8 mouse cellular contexts compared by ENCODE assay signal in the genomic region with DNA sequence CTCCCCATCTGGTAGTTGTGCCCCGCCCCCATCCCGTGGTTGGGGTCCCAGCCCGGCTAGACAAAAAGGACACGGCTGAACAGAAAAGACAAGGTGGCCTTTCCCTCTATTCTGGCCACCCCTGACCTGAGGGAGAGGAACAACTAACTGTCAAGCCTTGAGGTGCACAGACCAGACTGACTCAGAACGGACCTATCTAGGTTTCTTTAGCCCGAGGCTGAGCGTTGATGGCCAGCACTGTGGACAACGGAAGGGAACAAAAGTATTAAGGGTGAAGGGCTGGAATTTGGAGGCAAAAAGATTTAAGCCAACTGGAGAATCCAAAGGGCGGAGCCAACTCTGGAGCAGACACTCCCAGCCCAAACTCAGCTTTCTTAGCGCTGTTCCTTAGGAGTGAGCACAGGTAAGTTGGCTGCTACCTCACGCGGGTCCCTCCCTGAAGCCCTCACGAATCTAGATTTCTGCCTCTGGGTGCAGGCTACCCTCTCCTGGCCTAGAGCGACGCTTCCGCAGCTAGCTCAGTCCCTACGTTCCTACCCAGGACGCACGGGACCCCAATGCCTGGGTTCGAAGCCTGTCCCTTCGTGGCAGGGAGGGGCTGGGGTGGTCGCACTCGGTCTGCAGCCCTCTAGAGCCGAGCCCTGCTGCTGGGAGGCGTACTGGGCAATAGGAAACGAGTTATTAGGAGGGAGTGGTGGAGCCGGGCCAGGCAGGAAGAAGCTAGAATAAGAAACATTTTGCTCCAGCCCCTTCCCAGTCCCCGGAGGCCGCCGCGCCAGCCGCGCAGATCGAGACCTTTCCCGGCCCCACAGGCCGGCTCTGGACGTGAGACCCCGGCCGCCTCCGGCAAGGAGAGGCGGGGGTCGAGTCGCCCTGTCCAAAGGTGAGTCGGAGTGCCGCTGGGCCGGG. TPM values are rescaled to one million over a fixed set of nuclear protein-coding genes. Genes with fewer than 3 reads are reported as not detected.
A peak's percentile ranks its signal among the peaks of the same experiment; 100 is the strongest.
DNase-seq lines count a peak whose midpoint lies in the region; ATAC-seq and TF ChIP-seq lines count a peak whose summit lies in the region.

A gene (plus strand): TSS at position 342 of the 909 bp plus-strand sequence.

- no peak for DNase-seq in adrenal gland, adult 8-10 months
- peak; percentile 57 for DNase-seq in embryonic facial prominence, embryonic 10.5 days (ENCODE audit: low spot score)
- DNase-seq in heart, embryonic 10.5 days (ENCODE audit: low spot score): peak; percentile 74
- peak; percentile 51 for DNase-seq in kidney, adult 9 months
- peak; percentile 68 for DNase-seq in lung, embryonic 14.5 days
- no peak for DNase-seq in T-cell, adult 2 months (ENCODE audit: low spot score)
- no peak for DNase-seq in thymus, postnatal 4 days
- DNase-seq in cerebellum, postnatal 25 days: no peak

- peak within 1 kb of the TSS; percentile 70 for H3K9ac ChIP-seq in lung, embryonic 14.5 days

- peaks cover 69% of the 10 kb centered on the region for H3K27me3 ChIP-seq in embryonic facial prominence, embryonic 10.5 days (replicated peaks; ENCODE audit: low read depth, poor library complexity, severe bottlenecking)
- peaks cover 74% of the 10 kb centered on the region for H3K27me3 ChIP-seq in heart, embryonic 10.5 days (ENCODE audit: insufficient read depth, poor library complexity, severe bottlenecking)
- peaks cover 12% of the 10 kb centered on the region; the same call in 1 of the 2 replicates for H3K27me3 ChIP-seq in lung, embryonic 14.5 days (ENCODE audit: insufficient read depth, low read length)

- peaks cover 54% of the 10 kb centered on the region for H3K4me1 ChIP-seq in embryonic facial prominence, embryonic 10.5 days
- H3K4me1 ChIP-seq in heart, embryonic 10.5 days: peaks cover 47% of the 10 kb centered on the region
- peaks cover 26% of the 10 kb centered on the region; the same call in 1 of the 2 replicates for H3K4me1 ChIP-seq in lung, embryonic 14.5 days (ENCODE audit: insufficient read depth)

- H3K4me2 ChIP-seq in lung, embryonic 14.5 days: peak within 1 kb of the TSS; percentile 80

- peak within 1 kb of the TSS; percentile 77 for H3K27ac ChIP-seq in embryonic facial prominence, embryonic 10.5 days (replicated peaks)
- peak within 1 kb of the TSS; percentile 83 for H3K27ac ChIP-seq in heart, embryonic 10.5 days
- peak within 1 kb of the TSS; percentile 54; the same call in 1 of the 2 replicates for H3K27ac ChIP-seq in lung, embryonic 14.5 days (ENCODE audit: low read depth)

- WGBS in embryonic facial prominence, embryonic 10.5 days: 3% methylated on average over 46 of the region's 46 CpGs
- 5% methylated on average over 46 of the region's 46 CpGs for WGBS in heart, embryonic 10.5 days
- WGBS in lung, embryonic 14.5 days: 5% methylated on average over 46 of the region's 46 CpGs

- H3K4me3 ChIP-seq in embryonic facial prominence, embryonic 10.5 days: peak within 1 kb of the TSS; percentile 59
- H3K4me3 ChIP-seq in heart, embryonic 10.5 days: peak within 1 kb of the TSS; percentile 61
- peak within 1 kb of the TSS; percentile 53 for H3K4me3 ChIP-seq in lung, embryonic 14.5 days (ENCODE audit: low read depth, low read length)

- no peaks in the 10 kb centered on the region for H3K9me3 ChIP-seq in embryonic facial prominence, embryonic 10.5 days
- no peaks in the 10 kb centered on the region for H3K9me3 ChIP-seq in heart, embryonic 10.5 days
- no peaks in the 10 kb centered on the region for H3K9me3 ChIP-seq in lung, embryonic 14.5 days (ENCODE audit: low read depth, low read length)

- TF ChIP-seq CTCF in lung, embryonic 14.5 days (IDR thresholded peaks at IDR 0.05; ENCODE audit: low read depth): no peak

- ATAC-seq in lung, embryonic 14.5 days (ENCODE audit: insufficient read depth): peak; percentile 52

- no peaks in the 10 kb centered on the region for H3K36me3 ChIP-seq in embryonic facial prominence, embryonic 10.5 days (replicated peaks)
- no peaks in the 10 kb centered on the region for H3K36me3 ChIP-seq in heart, embryonic 10.5 days
- no peaks in the 10 kb centered on the region for H3K36me3 ChIP-seq in lung, embryonic 14.5 days (ENCODE audit: insufficient read depth)

RNA-seq across cellular contexts. Expression of the gene that starts here (rescaled TPM):
- 10 to 100 TPM; 14.5 to 24.7 (median 21.5) TPM for total RNA-seq in adrenal gland, adult 8-10 months (2022)
- 10.3 and 10.6 TPM in 2 replicates for polyA plus RNA-seq in embryonic facial prominence, embryonic 10.5 days (2016; fragmentation: Nextera tagmentation; extraction: Ambion mirVana)
- 2.7 and 5.2 TPM in 2 replicates for polyA plus RNA-seq in heart, embryonic 10.5 days (2016; fragmentation: Nextera tagmentation; extraction: Ambion mirVana)
- 34.4 and 39.0 TPM in 2 replicates for polyA plus RNA-seq in lung, embryonic 14.5 days (2014; fragmentation: Nextera tagmentation; extraction: Ambion mirVana)

Comparison
In these comparisons a context has a peak if more than half of its experiments do, and no peak if none do; other contexts are left out.
1. DNase-seq: peak in embryonic facial prominence, embryonic 10.5 days (single experiment), heart, embryonic 10.5 days (single experiment), kidney, adult 9 months (single experiment) and lung, embryonic 14.5 days (single experiment); none in adrenal gland, adult 8-10 months (single experiment), T-cell, adult 2 months (single experiment), thymus, postnatal 4 days (single experiment) and cerebellum, postnatal 25 days (0 of 2).
2. Peak in every context shown above with its lines, with median percentiles within 50 percentile points of each other: H3K27ac ChIP-seq and H3K4me3 ChIP-seq.